Mouse (Mus musculus) brain, embryonic 14.5 days (tissue): ENCODE results near the gene Abhd17b. TPM values are rescaled to one million over a fixed set of nuclear protein-coding genes. Genes with fewer than 3 reads are reported as not detected.
"Not testable (repeated sequence)": the region's sequence is repeated elsewhere in the genome, so short reads cannot be mapped to it uniquely, and the experiment has no call there.

Experiments
- DNase-seq: peaks from one replicate; pipeline ENCODE4 v3.0.0-alpha.2; 2011; ENCODE audit warnings: low read depth
- CTCF ChIP-seq: fragments of 200-500 bp; IDR thresholded peaks from 2 replicates; pipeline ENCODE4 v1.5.1; 2012; ENCODE audit warnings: inconsistent platforms, mild to moderate bottlenecking, moderate library complexity, borderline replicate concordance; ENCODE audit not compliant: insufficient read depth, insufficient read length; ENCODE audit errors: extremely low read depth
- POLR2A ChIP-seq: fragments of 200-500 bp; IDR thresholded peaks from 2 replicates; pipeline ENCODE4 v1.6.1; 2012; ENCODE audit warnings: mild to moderate bottlenecking, inconsistent platforms, borderline replicate concordance; ENCODE audit not compliant: poor library complexity, insufficient read depth, insufficient read length, severe bottlenecking; ENCODE audit errors: extremely low read depth
- polyA plus RNA-seq: library from polyadenylated mRNA; depleted of rRNA; stranded (reverse); fragments of >200 nt; gene quantifications from 2 replicates; pipeline ENCODE4 v1.2.3, GENCODE M21; 2012

Gene Abhd17b
- polyA plus RNA-seq, 1 experiment = 30.8 TPM

DNA sequence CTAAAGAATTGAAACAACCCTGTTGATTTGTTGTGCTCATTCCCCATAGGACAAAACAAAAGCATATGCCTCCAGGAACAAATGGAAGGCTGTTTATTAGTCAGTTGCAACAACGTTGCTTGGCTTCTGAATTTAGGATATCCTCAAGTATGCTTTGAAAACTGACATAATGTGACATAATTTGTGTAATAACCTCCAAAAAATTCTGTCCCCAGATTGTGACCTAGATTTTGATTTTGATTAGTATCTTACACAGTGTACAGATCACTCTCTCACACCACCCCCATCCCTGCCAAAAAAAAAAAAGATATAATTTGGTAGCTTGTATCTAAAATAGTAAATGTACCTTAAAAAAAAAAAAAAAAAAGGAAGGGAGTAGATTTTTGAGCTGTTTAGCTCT lies 7.7 kb downstream of the Abhd17b start:
- TF ChIP-seq POLR2A = no peak
- no peak for TF ChIP-seq CTCF
- no peak for DNase-seq

- TF ChIP-seq POLR2A (no peak), CTCF (no peak)
- DNase-seq = no peak
Measured at GRCm38 (mm10) chr19:21663756-21664456, 10.9 kb downstream of the Abhd17b start.

- no peak for TF ChIP-seq CTCF
- TF ChIP-seq POLR2A = no peak
- DNase-seq = no peak
Measured at GRCm38 (mm10) chr19:21669650-21670049, 16.7 kb downstream of the Abhd17b start.

GRCm38 (mm10) chr19:21674354-21675096 lies 21.5 kb downstream of the Abhd17b start:
- TF ChIP-seq CTCF (no peak), POLR2A (no peak)
- no peak for DNase-seq

GRCm38 (mm10) chr19:21680091-21680490 lies 27.1 kb downstream of the Abhd17b start:
- DNase-seq = no peak
- TF ChIP-seq CTCF (no peak), POLR2A (no peak)

DNA sequence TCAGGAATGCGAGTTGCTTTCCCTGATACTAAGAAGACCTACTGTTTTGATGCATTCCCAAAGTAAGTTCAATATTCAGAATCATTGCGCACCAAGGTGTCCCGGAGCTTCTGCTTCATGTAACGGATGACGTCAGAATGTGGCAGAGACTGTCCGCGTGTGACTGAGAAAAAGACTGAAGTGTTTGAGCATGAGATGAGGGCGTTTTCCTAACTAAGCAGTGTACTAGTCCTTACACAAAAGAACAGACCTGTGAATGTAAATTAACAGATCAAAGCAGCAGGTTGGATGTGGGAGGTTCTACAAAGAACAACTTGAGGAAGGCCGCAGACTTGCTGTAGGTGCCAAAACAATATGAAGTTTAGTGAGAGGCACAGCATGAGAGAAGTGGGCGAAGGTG lies 28.0 kb downstream of the Abhd17b start:
- TF ChIP-seq POLR2A (no peak), CTCF (no peak)
- no peak for DNase-seq

GRCm38 (mm10) chr19:21713260-21714031 lies 60.5 kb downstream of the Abhd17b start:
- no peak for TF ChIP-seq POLR2A
- TF ChIP-seq CTCF = no peak
- DNase-seq = peak; percentile 63

- no peak for TF ChIP-seq POLR2A
- DNase-seq = no peak
Measured at GRCm38 (mm10) chr19:21714278-21714883, 61.4 kb downstream of the Abhd17b start.

- TF ChIP-seq CTCF (no peak), POLR2A (no peak)
- peak; percentile 50 for DNase-seq
Measured at GRCm38 (mm10) chr19:21715005-21715442, 62.0 kb downstream of the Abhd17b start.

- TF ChIP-seq CTCF (no peak), POLR2A (no peak)
- DNase-seq = no peak
Measured at GRCm38 (mm10) chr19:21715515-21715914, 62.5 kb downstream of the Abhd17b start.

DNA sequence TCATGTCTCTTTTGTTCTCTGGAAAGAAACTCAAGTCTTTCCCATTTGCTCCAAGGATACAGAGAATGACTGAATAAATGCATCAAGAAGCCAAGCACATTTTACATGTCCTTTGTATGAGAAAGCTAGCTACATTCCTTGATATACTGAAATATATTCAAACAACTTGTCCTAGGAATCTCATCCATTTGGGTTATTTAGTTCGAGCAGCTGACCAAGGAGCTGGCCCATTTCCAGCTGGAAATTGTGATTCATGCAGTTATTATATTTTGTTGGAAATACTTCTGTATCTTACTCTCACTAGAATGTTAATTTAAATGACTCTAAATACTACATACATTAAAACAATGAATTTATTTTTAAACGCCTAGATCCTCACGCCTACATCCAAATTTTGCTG lies 63.5 kb downstream of the Abhd17b start:
- TF ChIP-seq POLR2A = no peak
- TF ChIP-seq CTCF = no peak
- DNase-seq = no peak

DNA sequence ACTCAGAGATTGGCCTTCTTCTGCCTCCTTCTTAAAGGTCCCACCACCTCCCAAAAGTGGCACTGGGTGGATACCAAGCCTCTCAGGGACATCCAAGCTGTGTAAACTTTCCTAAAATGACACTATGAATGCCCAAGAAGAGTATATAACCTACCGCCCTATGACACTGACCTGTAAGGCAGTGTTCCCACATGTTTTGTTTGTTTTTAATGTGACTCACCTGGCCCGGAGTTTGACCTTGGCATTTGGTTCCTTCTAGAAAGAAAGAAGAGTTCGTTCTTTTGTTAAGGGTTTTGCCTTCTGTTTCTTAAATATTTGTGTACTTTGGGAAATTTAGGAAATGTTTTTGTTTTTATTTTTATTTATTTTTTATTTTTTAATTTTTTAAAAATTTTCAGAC lies 66.2 kb downstream of the Abhd17b start:
- TF ChIP-seq CTCF (no peak), POLR2A (no peak)
- no peak for DNase-seq

GRCm38 (mm10) chr19:21720950-21721349 lies 68.0 kb downstream of the Abhd17b start:
- no peak for TF ChIP-seq CTCF
- TF ChIP-seq POLR2A = no peak
- no peak for DNase-seq

GRCm38 (mm10) chr19:21723280-21723679 lies 70.3 kb downstream of the Abhd17b start:
- DNase-seq = not testable (repeated sequence)
